Mouse (Mus musculus): ENCODE data around the gene Acvr1. TPM values are rescaled to one million over a fixed set of nuclear protein-coding genes. Genes with fewer than 3 reads are reported as not detected.

Gene Acvr1
- polyA plus RNA-seq, 1 experiment from 2014 or later, result 7.4 TPM

DNA sequence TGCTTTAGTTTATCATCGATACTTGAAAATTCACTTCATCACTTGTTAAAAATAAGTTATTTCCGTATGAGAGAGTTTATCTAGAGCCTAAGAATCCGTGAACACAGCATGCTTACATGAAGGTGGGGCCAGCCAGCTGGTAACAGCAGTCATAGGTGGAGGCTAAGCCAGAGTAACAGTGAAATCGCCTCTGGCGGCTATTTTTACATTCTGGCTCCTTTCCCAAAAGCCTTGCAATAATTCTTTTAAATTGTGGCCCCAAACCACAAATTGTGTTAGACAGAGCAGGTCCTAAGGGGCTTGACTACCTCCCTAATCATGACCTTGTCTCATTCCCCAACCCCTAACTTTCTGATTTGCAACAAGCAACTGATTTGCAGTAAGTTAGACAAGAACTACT lies 214.1 kb downstream of the Acvr1 start:
- Histone ChIP-seq H3K4me3 (replicated peaks; ENCODE audit: low read length) (no peak overlapping the region), H3K36me3 (ENCODE audit: control insufficient read depth, insufficient read depth) (no peaks in the 10 kb centered on the region), H3K27me3 (replicated peaks; ENCODE audit: control insufficient read depth, insufficient read depth, low read length) (0 out of 2 replicates have a peak, but pooled peaks cover 3% of the 10 kb centered on the region), H3K4me1 (replicated peaks; ENCODE audit: control insufficient read depth, insufficient read depth, low read length) (peaks cover 11% of the 10 kb centered on the region), H3K27ac (ENCODE audit: low read length) (no peak overlapping the region), H3K4me2 (ENCODE audit: low read length) (no peak overlapping the region), H3K9ac (replicated peaks; ENCODE audit: low read depth, low read length) (no peak overlapping the region), H3K9me3 (ENCODE audit: control insufficient read depth, low read length) (no peaks in the 10 kb centered on the region)
- WGBS, result 79% methylated on average over 5 of the region's 5 CpGs
- ATAC-seq, result no peak

DNA sequence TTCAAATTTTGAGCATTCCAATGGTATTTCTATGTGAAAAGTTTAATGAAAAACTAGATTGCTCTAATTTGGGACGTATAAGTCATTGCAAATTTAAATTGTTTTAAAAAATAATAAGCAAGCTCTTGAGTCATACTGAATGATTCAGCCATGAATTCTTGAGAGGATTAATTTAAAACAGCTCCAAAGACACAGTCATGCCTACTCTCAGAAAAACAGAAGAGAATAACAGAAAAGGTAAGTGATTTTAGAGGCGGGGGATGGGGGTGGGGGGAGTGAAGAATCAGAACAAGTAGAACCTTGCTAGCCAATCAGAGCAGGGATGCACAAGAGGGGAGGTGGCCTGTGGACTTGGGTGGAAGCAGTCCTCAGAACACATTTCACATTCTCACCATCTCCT lies 216.3 kb downstream of the Acvr1 start:
- Histone ChIP-seq H3K9me3 (ENCODE audit: control insufficient read depth, low read length) (no peaks in the 10 kb centered on the region), H3K4me1 (replicated peaks; ENCODE audit: control insufficient read depth, insufficient read depth, low read length) (no peaks in the 10 kb centered on the region), H3K4me2 (ENCODE audit: low read length) (no peak overlapping the region), H3K9ac (replicated peaks; ENCODE audit: low read depth, low read length) (no peak overlapping the region), H3K27ac (ENCODE audit: low read length) (no peak overlapping the region), H3K27me3 (replicated peaks; ENCODE audit: control insufficient read depth, insufficient read depth, low read length) (no peaks in the 10 kb centered on the region), H3K4me3 (replicated peaks; ENCODE audit: low read length) (no peak overlapping the region), H3K36me3 (ENCODE audit: control insufficient read depth, insufficient read depth) (no peaks in the 10 kb centered on the region)
- no peak for ATAC-seq
- 87% methylated on average over 2 of the region's 2 CpGs for WGBS

Other genes with a start within 250 kb of the Acvr1 start
- 2.5 TPM in 2 replicates for gene Acvr1c, start 209.3 kb downstream of the Acvr1 start, polyA plus RNA-seq (2015; fragmentation: Nextera tagmentation; extraction: Ambion mirVana)
- gene Gm17409, start 97.0 kb downstream of the Acvr1 start, polyA plus RNA-seq (2015; fragmentation: Nextera tagmentation; extraction: Ambion mirVana), result 0.37 TPM in 1 of 2 replicates, not detected in the other
- gene Upp2, start 141 bp upstream of the Acvr1 start, polyA plus RNA-seq (2015; fragmentation: Nextera tagmentation; extraction: Ambion mirVana), result 11.7 and 16.8 TPM in 2 replicates

Measured in forebrain, embryonic 16.5 days (tissue).